Mouse (Mus musculus) natural killer cell, adult 2 months (primary cell): ENCODE measurements around the gene Nop2.
A peak's percentile ranks its signal among the peaks of the same experiment; 100 is the strongest.

Experiments
- DNase-seq, 2 experiments: peaks; one replicate each; pipeline ENCODE4 v3.0.0; 2022; ENCODE audit warnings: low spot score in 2 of 2

Nop2 gene

GRCm38 (mm10) chr6:125109371-125109770, 22.3 kb upstream of the Nop2 start:
- no peak for DNase-seq

- DNase-seq: peak in 1 of 2 experiments; percentile 30
Measured at GRCm38 (mm10) chr6:125110927-125111326, 20.8 kb upstream of the Nop2 start.

GRCm38 (mm10) chr6:125112553-125112952, 19.2 kb upstream of the Nop2 start:
- DNase-seq: no peak

GRCm38 (mm10) chr6:125119387-125119786, 12.3 kb upstream of the Nop2 start:
- no peak for DNase-seq

GRCm38 (mm10) chr6:125128724-125129123, 3.0 kb upstream of the Nop2 start:
- DNase-seq: no peak

GRCm38 (mm10) chr6:125129710-125130402, 1.9 kb upstream of the Nop2 start:
- DNase-seq: no peak

- DNase-seq: no peak
Measured at GRCm38 (mm10) chr6:125132470-125132869, 761 bp downstream of the Nop2 start.

- peak; percentile 16 to 42 for DNase-seq
Measured at GRCm38 (mm10) chr6:125137002-125137671, 5.4 kb downstream of the Nop2 start.

GRCm38 (mm10) chr6:125139747-125140146, 8.0 kb downstream of the Nop2 start:
- no peak for DNase-seq

- DNase-seq: no peak
Measured at GRCm38 (mm10) chr6:125142436-125142835, 10.7 kb downstream of the Nop2 start.

GRCm38 (mm10) chr6:125143128-125143527, 11.4 kb downstream of the Nop2 start:
- DNase-seq: no peak

GRCm38 (mm10) chr6:125143904-125144303, 12.2 kb downstream of the Nop2 start:
- no peak for DNase-seq

GRCm38 (mm10) chr6:125145001-125145400, 13.3 kb downstream of the Nop2 start, which contains the start of gene Iffo1:
TSS of gene Iffo1 (plus strand) at chr6:125145241.
- peak; percentile 81 to 82 for DNase-seq

GRCm38 (mm10) chr6:125145479-125145951, 13.8 kb downstream of the Nop2 start:
- DNase-seq: no peak

- DNase-seq: no peak
Measured at GRCm38 (mm10) chr6:125146148-125146547, 14.4 kb downstream of the Nop2 start.

- peak in 1 of 2 experiments; percentile 44 for DNase-seq
Measured at GRCm38 (mm10) chr6:125146797-125147196, 15.1 kb downstream of the Nop2 start.

GRCm38 (mm10) chr6:125147329-125147728, 15.6 kb downstream of the Nop2 start:
- DNase-seq: no peak

GRCm38 (mm10) chr6:125148251-125148925, 16.7 kb downstream of the Nop2 start:
- DNase-seq: no peak

- DNase-seq: no peak
Measured at GRCm38 (mm10) chr6:125148926-125149568, 17.3 kb downstream of the Nop2 start.

GRCm38 (mm10) chr6:125149569-125149950, 17.9 kb downstream of the Nop2 start:
- DNase-seq: no peak

GRCm38 (mm10) chr6:125152212-125153017, 20.7 kb downstream of the Nop2 start:
- DNase-seq: no peak
